Mouse (Mus musculus): Measurements from ENCODE around the gene Rnf135.
"Not testable (repeated sequence)": the region's sequence is repeated elsewhere in the genome, so short reads cannot be mapped to it uniquely, and the experiment has no call there.

Rnf135 gene

DNA sequence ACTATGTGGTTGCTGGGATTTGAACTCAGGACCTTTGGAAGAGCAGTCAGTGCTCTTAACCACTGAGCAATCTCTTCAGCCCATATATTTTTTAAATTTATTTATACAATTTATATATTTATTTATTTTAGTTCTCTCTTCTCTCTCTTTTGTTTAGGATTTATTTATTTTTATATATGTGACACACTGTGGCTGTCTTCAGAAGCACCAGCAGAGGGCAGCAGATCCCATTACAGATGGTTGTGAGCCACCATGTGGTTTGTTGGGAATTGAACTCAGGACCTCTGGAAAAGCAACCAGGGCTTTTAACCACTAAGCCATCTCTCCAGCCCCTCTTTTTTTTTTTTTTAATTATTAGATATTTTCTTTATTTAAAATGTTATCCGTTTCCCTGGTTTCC lies 16.7 kb downstream of the Rnf135 start:
- in situ Hi-C loops (cut with MboI, MseI), result no loop called here

- in situ Hi-C loops (cut with MboI, MseI), result no loop called here
These were observed 18.6 kb downstream of the Rnf135 start for GRCm38 (mm10) chr11:80202296-80202695.

DNA sequence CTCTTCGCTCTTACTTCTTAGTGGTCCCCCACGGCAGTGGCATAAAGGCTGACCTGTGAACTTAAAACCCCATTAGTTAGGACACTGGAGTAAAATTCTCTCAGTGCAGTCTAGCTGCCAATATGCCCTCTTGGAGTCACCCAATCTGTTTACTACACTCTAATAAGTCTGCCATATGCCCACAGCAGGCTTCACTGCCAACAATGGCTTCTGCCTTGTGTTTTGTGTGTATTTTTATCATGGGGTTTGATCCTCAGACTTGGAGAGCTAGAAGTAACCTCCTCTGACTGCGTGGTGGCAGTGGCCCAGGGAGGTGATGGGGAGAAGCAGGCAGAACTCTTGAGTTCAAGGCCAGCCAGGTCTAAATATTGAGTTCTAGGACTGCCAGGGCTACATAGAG lies 20.4 kb downstream of the Rnf135 start:
- in situ Hi-C loops (cut with MboI, MseI), result no loop called here

DNA sequence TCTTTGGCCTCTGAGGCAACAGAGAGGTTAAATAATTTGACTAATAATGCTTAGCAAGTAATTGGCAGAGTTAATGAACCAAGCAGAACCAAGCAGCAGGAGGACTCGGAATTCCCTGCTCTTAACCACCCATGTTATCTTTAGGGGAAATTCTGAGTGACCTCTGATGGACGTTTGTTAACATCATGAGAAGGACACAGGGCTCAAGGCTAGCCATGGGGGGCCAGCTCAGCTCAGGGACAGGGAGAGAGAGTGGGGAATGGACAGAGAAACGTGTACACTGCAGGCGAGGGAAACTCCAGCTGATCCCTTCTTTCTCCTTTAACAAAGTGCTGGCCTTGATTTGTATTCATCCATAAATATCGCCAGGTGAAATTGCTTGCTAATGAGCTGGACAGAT lies 21.3 kb downstream of the Rnf135 start:
- in situ Hi-C loops (cut with MboI, MseI), result no loop called here

DNA sequence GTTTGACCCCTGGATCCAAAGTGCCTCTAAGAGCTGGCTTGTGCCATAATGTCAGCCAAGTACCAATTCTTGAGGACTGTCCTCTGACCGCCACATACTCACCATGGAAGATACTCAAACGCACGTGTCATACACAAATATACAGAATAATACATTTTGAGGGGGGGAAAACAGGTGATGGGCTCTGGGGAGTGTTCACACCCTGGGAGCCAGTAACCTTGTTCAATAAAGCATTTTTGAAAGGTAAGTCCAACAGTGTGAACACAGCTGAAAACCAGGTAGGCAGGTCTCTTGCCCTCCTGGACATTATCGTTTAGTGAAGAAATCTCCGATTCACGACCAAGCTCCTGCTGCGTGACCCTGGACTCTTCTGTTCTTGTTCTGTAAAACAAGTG lies 24.8 kb downstream of the Rnf135 start:
- in situ Hi-C loops (cut with MboI, MseI), result no loop called here

DNA sequence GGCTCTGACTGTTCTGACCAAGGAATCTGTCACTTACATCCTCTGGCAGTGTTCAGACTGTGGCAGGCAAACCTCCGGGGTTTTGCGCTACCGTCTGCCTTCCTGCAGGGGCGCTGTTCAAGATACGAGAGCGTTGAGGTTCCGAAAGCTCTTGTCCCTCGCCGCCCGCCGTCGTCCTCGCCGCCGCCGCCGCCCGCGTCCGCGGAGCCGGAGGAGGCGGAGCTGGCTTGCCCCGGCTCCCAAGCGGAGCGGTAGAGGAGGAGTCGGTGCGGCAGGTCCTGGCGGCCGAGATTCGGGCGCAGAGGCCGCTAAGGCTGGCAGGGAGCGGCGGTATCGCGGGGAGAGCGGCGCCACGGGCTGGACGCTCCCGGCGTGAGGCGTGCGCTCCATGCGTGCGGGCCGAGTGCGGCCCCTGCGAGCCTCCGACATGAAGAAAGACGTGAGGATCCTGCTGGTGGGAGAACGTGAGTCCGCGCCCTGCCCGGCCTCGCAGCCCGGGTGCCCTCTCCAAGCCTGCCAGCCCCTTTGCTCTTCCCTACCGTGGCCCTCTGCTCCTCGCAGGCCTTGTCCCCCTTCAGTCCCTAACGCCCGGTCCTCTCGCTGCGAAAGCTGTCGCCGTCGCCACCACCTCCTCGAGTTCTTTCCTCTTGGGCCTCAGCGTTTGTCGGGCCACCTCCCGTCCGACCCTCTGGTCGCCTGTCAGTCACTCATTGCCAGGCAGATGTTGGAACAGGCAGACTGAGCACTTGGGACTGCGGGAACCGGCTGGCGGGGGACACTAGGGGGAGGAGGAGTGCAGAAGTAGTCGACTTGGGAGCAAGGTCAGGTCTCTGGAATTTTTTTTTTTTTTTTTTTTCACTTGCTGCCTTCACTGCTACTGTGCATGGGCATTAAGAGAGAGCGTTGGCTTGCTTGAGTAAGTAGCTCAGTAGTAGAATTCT lies 25.5 kb downstream of the Rnf135 start, which contains the start of gene Rhot1:
Gene Rhot1 (plus strand): TSS at position 160 of the 941 bp plus-strand sequence.
- in situ Hi-C loops (cut with MboI, MseI), result no loop called here

DNA sequence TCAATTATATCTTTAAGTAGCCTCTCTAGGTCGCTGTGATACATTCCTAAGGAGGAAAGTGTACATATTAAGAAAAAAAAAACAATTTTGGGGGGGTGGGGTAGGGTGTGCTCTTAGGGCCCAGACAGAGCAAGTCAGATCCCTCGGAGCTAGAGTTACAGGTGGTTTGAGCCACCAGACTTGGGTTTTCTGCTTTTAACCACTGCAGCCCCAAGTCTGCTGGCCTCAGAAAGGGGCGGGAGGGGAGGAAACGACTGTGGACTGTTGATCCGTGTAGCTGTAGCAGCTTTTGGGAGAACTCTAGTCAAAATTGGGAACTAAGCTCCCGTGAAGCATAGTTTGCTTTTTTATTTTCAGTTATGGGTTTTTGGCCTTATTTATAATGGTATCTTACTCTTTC lies 26.7 kb downstream of the Rnf135 start:
- in situ Hi-C loops (cut with MboI, MseI), result no loop called here

GRCm38 (mm10) chr11:80212282-80212681 lies 28.6 kb downstream of the Rnf135 start:
- in situ Hi-C loops (cut with MboI, MseI), result no loop called here

- in situ Hi-C loops (cut with MboI, MseI), result no loop called here
These were observed 31.6 kb downstream of the Rnf135 start for GRCm38 (mm10) chr11:80215291-80215690.

DNA sequence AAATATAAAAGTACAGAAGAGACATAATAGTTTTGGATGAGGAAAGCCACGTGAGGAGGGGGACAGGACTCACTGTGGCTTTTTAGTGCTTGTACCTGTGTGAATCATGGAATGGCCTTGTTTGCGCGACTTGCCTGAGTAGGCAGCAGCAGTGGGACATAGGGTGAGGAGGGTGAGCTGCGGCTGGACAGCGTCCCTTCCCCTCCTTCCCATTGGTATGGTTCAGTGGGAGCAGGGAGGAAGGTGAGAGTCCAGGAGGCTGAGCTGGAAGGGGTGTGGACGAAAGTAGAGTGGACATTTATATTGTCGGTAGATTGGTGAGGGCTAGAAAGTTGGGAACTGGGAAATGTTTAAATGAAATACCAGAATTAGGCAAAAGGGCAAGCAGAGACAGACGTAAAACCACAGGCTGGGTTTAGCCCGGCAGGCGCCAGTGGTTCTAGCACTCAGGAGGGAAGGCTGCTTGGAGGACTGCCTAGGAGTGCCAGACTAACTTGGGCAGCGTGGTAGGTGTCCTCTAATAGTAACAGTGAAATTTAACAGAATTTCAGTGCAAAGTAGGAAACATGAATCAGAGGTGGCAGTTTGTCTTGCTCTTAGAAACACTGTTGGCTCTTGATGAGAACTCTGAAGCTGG lies 35.1 kb downstream of the Rnf135 start:
- in situ Hi-C loops (cut with MboI, MseI), result no loop called here

DNA sequence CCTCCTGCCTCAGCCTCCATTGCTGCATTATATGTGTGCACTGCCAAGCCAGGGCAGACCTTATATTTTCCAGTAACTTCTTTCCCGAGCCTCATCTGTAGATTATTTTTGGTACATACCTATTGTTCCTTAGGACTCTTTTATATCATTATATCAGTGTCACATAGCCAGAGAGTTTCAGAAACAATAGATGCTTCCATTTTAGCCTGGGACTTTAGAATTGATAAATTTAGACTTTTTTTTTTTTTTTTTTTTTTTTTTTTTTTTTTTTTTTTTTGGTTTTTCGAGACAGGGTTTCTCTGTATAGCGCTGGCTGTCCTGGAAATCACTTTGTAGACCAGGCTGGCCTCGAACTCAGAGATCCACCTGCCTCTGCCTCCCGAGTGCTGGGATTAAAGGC lies 46.4 kb downstream of the Rnf135 start:
- in situ Hi-C loops (cut with MboI, MseI), result not testable (repeated sequence)

- in situ Hi-C loops (cut with MboI, MseI), result no loop called here
These were observed 53.6 kb downstream of the Rnf135 start for GRCm38 (mm10) chr11:80237278-80237677.

GRCm38 (mm10) chr11:80238306-80238705 lies 54.7 kb downstream of the Rnf135 start:
- in situ Hi-C loops (cut with MboI, MseI), result no loop called here

DNA sequence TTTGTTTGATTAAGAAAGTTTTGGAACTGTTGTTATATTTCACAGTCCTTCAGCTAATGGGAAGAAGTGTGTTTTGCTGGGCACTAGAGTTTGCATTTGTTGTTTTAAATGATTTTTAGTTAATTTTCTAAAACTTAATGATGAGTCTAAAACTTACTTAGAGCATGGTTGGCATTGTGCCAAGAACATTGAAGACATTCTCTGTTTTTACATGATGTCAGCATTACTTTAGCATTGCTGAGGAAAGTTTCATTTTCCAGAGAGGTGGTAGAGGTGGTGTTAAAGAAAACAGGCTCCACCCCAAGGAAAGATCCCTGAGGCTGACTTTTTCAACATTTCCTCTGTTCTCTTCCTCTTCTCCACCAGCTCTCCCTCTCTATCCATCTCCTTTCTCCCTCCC lies 63.4 kb downstream of the Rnf135 start:
- in situ Hi-C loops (cut with MboI, MseI), result no loop called here

DNA sequence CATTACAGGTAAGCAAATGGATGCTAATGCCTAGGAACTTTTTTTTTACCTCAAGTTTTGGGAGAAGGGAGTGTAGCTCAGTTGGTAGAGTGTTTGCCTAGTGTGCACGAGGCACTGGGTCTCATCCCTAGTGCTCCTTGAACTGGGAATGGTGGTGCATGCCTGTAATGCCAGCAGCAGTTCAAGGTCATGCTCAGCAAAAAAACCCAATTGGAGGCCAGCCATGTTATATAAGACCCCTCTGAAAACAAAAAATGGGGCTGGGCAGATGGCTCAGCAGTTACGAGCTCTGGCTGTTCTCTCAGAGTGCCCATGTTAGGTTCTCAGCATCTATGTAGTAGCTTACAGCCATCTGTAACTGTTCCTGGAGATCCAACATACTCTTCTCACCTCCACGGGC lies 64.9 kb downstream of the Rnf135 start:
- in situ Hi-C loops (cut with MboI, MseI), result no loop called here
